Mouse (Mus musculus): ENCODE data around the gene Zbtb38. TPM values are rescaled to one million over a fixed set of nuclear protein-coding genes. Genes with fewer than 3 reads are reported as not detected.

Zbtb38 gene
- polyA plus RNA-seq, 1 experiment from 2014 or later = 5.3 TPM

DNA sequence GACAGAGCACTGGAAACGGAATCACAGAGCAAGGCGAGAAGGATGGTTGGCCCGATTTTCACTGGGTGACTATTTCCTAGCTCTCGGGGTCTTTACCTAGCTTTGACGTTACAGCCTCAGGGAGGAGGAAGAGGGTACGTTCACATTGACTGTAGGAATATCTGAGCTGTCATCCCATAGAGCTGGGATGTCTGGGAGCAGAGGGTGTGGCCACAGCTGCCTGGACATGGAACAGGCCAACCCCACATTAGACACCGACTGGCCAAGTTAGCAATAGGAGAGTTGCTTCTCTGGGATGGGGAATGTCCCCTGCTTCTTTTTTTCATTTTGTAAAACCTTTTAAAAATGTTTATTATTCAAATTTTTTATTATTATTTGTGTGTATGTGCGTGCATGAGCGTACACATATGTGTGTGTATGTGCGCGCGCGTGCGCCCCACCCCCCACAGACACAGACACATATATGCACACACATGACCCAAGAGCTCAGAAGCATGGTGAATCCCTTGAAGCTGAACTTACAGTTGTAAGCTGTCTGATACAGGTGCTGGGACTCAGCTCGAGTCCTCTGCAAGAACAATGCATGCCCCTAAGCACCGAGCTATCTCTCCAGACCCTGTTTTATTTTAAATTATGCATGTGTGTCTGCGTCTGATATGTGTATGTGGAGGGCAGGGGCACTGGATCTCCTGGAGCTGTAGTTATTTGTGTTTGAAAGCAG lies 11.1 kb downstream of the Zbtb38 start:
- H3K4me3 ChIP-seq (replicated peaks) = no peak overlapping the region
- 76% methylated on average over 17 of the region's 17 CpGs for WGBS (ENCODE audit: insufficient replicate concordance)
- no peak overlapping the region for H3K9ac ChIP-seq
- no peaks in the 10 kb centered on the region for H3K9me3 ChIP-seq (replicated peaks)
- no peaks in the 10 kb centered on the region for H3K27me3 ChIP-seq
- no peaks in the 10 kb centered on the region for H3K4me1 ChIP-seq (replicated peaks)
- H3K27ac ChIP-seq (replicated peaks) = no peak overlapping the region
- no peaks in the 10 kb centered on the region for H3K36me3 ChIP-seq (replicated peaks)
- no peak for ATAC-seq (ENCODE audit: insufficient read depth)
- H3K4me2 ChIP-seq = no peak overlapping the region

DNA sequence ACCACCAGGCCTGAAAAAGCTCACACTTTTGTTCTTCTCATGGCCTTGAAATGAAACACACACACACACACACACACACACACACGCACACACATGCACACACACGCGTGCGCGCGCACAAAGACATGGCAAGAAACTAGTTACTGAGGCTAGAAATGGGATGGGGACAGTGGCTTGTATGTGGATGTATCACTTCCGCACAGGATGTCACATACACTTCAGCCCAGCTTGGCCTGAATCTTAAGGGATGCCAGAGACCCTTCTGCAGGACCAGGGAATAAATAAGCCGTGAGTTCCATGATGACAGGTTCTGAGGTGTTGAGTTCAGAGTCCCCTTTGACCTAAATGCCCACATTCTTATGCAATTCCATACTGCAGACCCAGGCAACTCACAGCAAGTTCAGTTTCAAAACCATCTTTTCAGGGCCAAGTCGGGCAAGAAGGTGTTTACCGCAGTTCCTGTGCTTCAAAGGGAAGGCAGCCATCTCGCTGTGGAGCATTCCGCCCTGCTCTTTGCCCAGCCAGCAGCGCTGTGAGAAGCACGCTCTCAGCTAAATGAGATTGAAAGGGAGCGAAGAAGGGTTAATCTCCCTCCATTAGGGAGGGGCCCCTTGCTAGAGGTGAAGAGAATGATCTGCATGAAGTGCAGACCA lies 11.8 kb downstream of the Zbtb38 start:
- H3K4me1 ChIP-seq (replicated peaks) = no peaks in the 10 kb centered on the region
- no peak overlapping the region for H3K4me2 ChIP-seq
- no peaks in the 10 kb centered on the region for H3K27me3 ChIP-seq
- H3K9ac ChIP-seq = no peak overlapping the region
- no peak overlapping the region for H3K4me3 ChIP-seq (replicated peaks)
- H3K9me3 ChIP-seq (replicated peaks) = no peaks in the 10 kb centered on the region
- no peak for ATAC-seq (ENCODE audit: insufficient read depth)
- WGBS (ENCODE audit: insufficient replicate concordance) = 71% methylated on average over 15 of the region's 15 CpGs
- no peak overlapping the region for H3K27ac ChIP-seq (replicated peaks)
- H3K36me3 ChIP-seq (replicated peaks) = no peaks in the 10 kb centered on the region

DNA sequence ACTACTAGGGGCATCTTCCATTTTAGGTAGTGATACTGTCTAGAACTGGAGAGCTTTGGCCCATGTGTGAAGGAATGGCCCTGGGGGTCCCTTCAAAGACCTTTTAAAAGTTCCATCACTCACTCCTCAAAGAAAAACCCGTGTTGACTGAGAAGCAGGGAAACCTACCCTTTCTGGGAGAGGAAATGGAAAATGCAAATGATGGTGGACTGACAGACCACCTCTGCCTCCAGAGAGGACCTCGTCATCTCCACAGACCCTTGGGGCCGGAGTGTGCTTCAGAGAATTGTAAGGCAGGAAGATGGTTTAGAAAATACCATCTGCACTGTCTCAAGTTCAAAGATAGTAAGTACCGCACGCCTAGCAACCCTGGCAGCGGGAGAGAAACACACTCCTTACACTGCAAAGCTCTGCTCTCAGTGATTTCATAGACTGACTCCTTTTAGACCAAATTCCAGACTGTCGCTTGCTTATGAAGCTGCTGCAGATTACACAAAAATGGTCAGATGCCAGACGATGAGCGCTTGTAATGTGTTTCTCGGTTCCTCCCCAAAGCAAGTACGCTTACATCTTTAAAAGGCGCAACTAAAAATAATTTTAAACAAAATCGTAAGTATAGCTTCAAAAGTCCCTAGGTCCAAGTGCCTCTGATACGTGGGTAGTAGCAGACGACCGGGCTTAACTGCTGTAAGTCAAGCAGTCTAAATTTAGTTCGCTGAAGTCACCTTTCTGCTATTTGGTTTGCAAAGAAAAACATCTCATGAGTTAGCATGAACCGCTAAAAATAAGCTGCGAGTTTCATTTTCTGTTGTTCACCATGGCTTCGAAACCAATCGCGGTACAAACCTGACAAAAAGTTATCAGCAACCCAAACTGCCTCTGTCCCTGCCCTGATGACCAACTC lies 12.6 kb downstream of the Zbtb38 start:
- no peak overlapping the region for H3K4me2 ChIP-seq
- no peaks in the 10 kb centered on the region for H3K36me3 ChIP-seq (replicated peaks)
- H3K27ac ChIP-seq (replicated peaks) = no peak overlapping the region
- no peak overlapping the region for H3K4me3 ChIP-seq (replicated peaks)
- H3K9ac ChIP-seq = no peak overlapping the region
- H3K27me3 ChIP-seq = no peaks in the 10 kb centered on the region
- H3K9me3 ChIP-seq (replicated peaks) = no peaks in the 10 kb centered on the region
- ATAC-seq (ENCODE audit: insufficient read depth) = no peak
- no peaks in the 10 kb centered on the region for H3K4me1 ChIP-seq (replicated peaks)
- 70% methylated on average over 22 of the region's 22 CpGs for WGBS (ENCODE audit: insufficient replicate concordance)

DNA sequence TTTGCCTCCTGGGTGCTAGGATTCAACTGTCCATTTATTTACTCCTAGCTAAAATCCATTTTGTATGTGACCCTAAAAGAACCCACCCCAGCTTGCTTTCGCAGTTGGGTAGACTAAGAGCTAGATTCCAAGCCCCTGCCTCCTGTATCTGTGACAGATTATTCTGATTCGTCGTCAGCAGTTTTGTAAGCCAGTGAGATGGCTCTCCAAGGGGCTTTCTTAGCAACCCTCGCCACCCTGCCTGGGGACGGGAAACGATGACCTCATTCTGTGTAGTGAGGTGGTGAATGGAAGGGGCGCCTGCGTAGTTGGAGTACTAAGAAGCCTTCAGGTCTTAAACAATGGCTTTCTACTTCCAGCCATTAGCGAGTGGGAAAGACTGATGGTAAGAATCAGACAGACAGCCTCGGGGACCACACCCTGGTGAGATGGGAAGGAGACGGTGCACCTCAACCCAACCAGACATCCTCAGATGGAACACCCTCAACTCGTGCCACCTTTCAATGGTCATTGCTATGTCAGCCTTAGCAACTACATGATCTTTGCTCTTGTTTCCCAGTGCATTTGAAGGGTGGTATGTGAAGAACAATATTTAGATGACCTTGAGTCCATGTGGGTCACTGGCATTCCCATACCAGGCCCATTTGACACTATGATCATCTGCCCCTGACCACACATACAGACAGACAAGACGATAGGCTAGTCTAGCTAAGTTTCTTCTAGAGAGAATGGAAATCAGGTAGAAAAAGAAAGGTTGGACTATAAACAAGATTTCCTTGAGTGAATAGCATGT lies 13.9 kb downstream of the Zbtb38 start:
- 62% methylated on average over 13 of the region's 13 CpGs for WGBS (ENCODE audit: insufficient replicate concordance)

DNA sequence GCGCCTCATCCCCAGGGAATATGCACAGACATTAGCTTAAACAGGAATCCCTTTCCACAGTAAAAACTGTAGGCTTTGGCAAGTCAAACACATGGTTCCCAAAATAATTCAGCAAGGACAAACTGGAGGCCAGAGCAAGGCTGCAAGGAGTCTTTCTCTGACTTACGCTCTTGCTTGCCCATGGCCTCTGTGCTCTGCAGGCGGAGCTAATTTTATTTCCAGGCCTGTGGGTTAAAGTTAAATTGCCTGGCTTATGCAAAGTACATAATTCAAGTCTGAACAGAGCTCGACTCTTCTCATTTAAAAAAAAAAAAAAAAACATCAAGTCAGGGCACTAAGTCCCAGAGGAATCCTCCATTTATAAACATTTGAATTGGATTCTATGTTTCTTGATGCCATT lies 16.7 kb downstream of the Zbtb38 start:
- no peaks in the 10 kb centered on the region for H3K4me1 ChIP-seq (replicated peaks)
- no peaks in the 10 kb centered on the region for H3K9me3 ChIP-seq (replicated peaks)
- H3K27ac ChIP-seq (replicated peaks) = no peak overlapping the region
- H3K27me3 ChIP-seq = 0 out of 2 replicates have a peak, but pooled peaks cover 13% of the 10 kb centered on the region
- no peak for ATAC-seq (ENCODE audit: insufficient read depth)
- no peak overlapping the region for H3K4me3 ChIP-seq (replicated peaks)
- H3K9ac ChIP-seq = no peak overlapping the region
- H3K36me3 ChIP-seq (replicated peaks) = no peaks in the 10 kb centered on the region
- 63% methylated on average over 4 of the region's 4 CpGs for WGBS (ENCODE audit: insufficient replicate concordance)
- H3K4me2 ChIP-seq = no peak overlapping the region

More for the DNA sequence above, 13.9 kb downstream of the Zbtb38 start:
- Histone ChIP-seq H3K4me3 (replicated peaks) (no peak overlapping the region), H3K4me1 (replicated peaks) (no peaks in the 10 kb centered on the region), H3K9ac (no peak overlapping the region), H3K27me3 (no peaks in the 10 kb centered on the region), H3K9me3 (replicated peaks) (no peaks in the 10 kb centered on the region), H3K4me2 (no peak overlapping the region), H3K36me3 (replicated peaks) (no peaks in the 10 kb centered on the region), H3K27ac (replicated peaks) (no peak overlapping the region)
- no peak for ATAC-seq (ENCODE audit: insufficient read depth)

DNA sequence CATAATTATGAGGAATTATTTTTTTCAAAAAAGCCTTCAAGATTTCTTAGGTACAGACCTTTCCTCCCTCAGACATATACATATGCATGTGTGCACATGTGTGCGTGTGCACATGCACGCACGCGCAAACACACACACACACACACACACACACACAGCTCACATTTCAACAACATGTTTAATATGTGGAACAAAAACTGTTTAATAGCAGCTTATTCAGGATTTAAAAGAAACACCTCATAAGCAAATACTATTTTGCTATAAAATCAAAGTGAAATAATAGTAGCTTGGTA lies 19.3 kb downstream of the Zbtb38 start:
- Histone ChIP-seq H3K27ac (replicated peaks) (no peak overlapping the region), H3K4me3 (replicated peaks) (no peak overlapping the region), H3K36me3 (replicated peaks) (no peaks in the 10 kb centered on the region), H3K27me3 (0 out of 2 replicates have a peak, but pooled peaks cover 13% of the 10 kb centered on the region), H3K4me1 (replicated peaks) (no peaks in the 10 kb centered on the region), H3K9ac (no peak overlapping the region), H3K4me2 (no peak overlapping the region), H3K9me3 (replicated peaks) (no peaks in the 10 kb centered on the region)
- no peak for ATAC-seq (ENCODE audit: insufficient read depth)
- 91% methylated on average over 4 of the region's 4 CpGs for WGBS (ENCODE audit: insufficient replicate concordance)

DNA sequence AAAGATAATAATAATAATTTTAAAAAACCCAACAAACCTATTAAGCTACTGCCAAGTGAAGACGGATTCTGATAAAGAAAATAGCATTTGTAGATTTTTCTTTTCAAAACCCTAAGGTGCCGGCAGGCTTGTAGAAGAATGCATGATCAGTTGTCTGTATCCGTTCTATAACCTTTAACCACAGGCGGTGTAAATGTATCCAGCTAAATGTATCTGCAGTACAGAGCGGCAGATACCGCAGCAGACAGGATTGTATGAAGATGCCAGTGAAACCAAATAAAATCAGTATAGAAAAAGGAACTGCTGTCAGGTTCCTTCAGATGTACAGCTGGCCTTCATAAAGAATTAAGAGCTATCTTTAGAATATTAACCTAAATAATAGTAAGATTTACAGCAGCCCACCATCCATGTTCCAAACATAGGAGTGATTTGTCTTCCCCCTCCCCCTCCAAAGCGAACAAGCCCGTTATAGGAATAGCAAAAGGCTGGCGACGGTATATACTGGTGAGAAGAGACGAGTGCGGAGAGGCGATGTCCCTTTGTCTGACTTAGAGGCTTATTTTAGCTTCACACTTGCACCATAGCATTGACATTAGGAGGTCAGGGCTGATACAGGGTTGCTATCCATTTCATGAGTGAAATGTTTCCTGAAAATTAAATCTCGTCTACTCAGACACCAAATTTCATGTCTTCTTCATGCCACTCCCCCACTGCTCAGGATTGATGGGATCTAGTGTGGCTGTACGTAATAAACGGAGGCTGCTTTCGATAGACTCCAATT lies 19.8 kb downstream of the Zbtb38 start:
- Histone ChIP-seq H3K4me1 (replicated peaks) (peaks cover under 1% of the 10 kb centered on the region; the same call in 1 of the 2 replicates), H3K4me3 (replicated peaks) (no peak overlapping the region), H3K36me3 (replicated peaks) (no peaks in the 10 kb centered on the region), H3K4me2 (no peak overlapping the region), H3K27ac (replicated peaks) (no peak overlapping the region), H3K9ac (no peak overlapping the region), H3K9me3 (replicated peaks) (no peaks in the 10 kb centered on the region), H3K27me3 (0 out of 2 replicates have a peak, but pooled peaks cover 13% of the 10 kb centered on the region)
- ATAC-seq (ENCODE audit: insufficient read depth) = no peak
- WGBS (ENCODE audit: insufficient replicate concordance) = 76% methylated on average over 17 of the region's 17 CpGs

DNA sequence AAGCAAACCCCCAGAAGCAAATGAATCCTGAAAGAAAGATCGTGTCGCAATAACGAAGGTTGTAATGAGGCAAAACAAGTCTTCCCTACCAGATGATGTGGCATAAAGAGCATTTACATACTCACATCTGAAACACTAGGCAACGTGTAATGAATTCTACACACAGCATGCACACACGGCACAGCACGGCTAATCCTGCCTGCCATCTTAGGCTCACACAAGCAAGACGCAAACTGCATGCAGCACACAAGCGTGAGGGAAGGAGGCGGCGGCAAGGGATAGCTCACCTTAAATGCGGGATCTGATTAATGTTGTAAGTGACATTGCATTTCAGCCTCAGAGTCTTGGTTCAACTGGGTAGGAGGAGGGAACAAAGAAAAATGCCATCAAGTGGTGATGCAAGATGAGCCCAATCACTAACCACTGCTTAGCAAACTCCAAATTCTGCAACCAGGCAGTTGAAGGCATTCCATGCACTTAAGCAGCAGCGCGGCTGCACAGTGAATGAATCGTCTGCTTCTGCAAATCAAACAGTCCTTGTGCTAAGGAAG lies 20.6 kb downstream of the Zbtb38 start:
- Histone ChIP-seq H3K4me1 (replicated peaks) (peaks cover 3% of the 10 kb centered on the region; the same call in 1 of the 2 replicates), H3K4me3 (replicated peaks) (no peak overlapping the region), H3K36me3 (replicated peaks) (no peaks in the 10 kb centered on the region), H3K9me3 (replicated peaks) (no peaks in the 10 kb centered on the region), H3K27me3 (0 out of 2 replicates have a peak, but pooled peaks cover 13% of the 10 kb centered on the region), H3K4me2 (no peak overlapping the region), H3K9ac (no peak overlapping the region), H3K27ac (replicated peaks) (no peak overlapping the region)
- no peak for ATAC-seq (ENCODE audit: insufficient read depth)
- WGBS (ENCODE audit: insufficient replicate concordance) = 52% methylated on average over 14 of the region's 14 CpGs

DNA sequence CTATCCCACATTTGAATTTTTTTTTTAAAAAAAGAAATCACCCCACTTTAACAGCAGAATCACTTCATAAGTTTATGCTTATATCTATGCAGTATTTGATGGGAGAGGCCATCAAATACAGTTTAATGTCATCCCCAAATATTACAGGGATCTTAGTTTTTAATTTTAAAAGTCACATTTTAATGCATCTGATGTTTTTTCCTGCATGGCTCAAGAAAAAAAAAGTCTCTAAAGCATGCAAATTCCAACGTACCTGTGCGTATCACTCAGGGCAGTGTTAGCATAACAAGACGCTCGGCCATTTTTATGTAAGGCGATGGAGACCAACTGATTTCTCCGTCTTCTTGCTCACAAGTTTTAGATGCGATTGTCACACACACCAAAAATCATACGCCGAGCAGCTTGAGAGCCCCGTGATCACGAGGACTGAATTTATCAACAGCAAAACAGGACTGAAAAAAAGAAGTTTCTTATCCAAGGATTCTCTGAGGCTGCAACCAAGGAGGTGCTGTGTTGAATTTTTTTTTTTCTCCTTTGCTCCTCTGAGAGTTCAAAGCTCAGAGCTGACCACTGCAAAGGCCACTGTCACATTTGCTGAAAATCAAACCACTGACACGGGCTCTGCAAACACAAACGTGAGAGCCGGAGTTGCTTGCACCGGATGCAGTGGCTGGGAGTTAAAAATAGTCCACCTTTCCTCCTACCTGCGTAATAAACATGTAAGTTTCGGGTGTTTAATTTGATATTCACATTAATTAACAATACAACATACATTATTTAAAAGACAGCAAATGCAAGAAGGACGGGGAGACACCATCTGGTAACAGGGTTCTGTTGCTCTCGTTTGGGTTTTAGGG lies 21.4 kb downstream of the Zbtb38 start:
- Histone ChIP-seq H3K4me2 (no peak overlapping the region), H3K4me1 (replicated peaks) (peaks cover 3% of the 10 kb centered on the region; the same call in 1 of the 2 replicates), H3K27ac (replicated peaks) (no peak overlapping the region), H3K9ac (no peak overlapping the region), H3K27me3 (0 out of 2 replicates have a peak, but pooled peaks cover 13% of the 10 kb centered on the region), H3K36me3 (replicated peaks) (no peaks in the 10 kb centered on the region), H3K9me3 (replicated peaks) (no peaks in the 10 kb centered on the region), H3K4me3 (replicated peaks) (no peak overlapping the region)
- 63% methylated on average over 19 of the region's 19 CpGs for WGBS (ENCODE audit: insufficient replicate concordance)
- ATAC-seq (ENCODE audit: insufficient read depth) = no peak
